Mouse (Mus musculus) hindbrain, embryonic 16.5 days (tissue): ENCODE results near the gene Col15a1. TPM values are rescaled to one million over a fixed set of nuclear protein-coding genes. Genes with fewer than 3 reads are reported as not detected.

Experiments
- ATAC-seq: fragments of 200-750 bp; cut with Nextera tagmentation; 2 replicates; pipeline ENCODE4 v1.8.0; 2017; ENCODE audit warnings: moderate TSS enrichment, moderate library complexity
- H3K27ac ChIP-seq: fragments of 300-500 bp; sonication (generic); 2 replicates; pipeline ENCODE4 v1.5.1; 2014; ENCODE audit warnings: low read depth, mild to moderate bottlenecking, control low read depth, low read length, moderate library complexity
- H3K27me3 ChIP-seq: fragments of 300-500 bp; sonication (generic); replicated peaks from 2 replicates; pipeline ENCODE4 v1.6.1; 2014; ENCODE audit warnings: low read length; ENCODE audit not compliant: control insufficient read depth, insufficient read depth
- H3K36me3 ChIP-seq: fragments of 300-500 bp; sonication (generic); 2 replicates; pipeline ENCODE4 v1.6.1; 2014; ENCODE audit warnings: mild to moderate bottlenecking, low read length, moderate library complexity, mixed read lengths; ENCODE audit not compliant: control insufficient read depth, insufficient read depth
- H3K4me1 ChIP-seq: fragments of 300-500 bp; sonication (generic); 2 replicates; pipeline ENCODE4 v1.6.1; 2014; ENCODE audit warnings: low read depth, low read length; ENCODE audit not compliant: control insufficient read depth, insufficient read depth
- H3K4me2 ChIP-seq: fragments of 300-500 bp; sonication (generic); 2 replicates; pipeline ENCODE4 v1.6.1; 2014; ENCODE audit warnings: mild to moderate bottlenecking, low read length, control low read depth, moderate library complexity
- H3K4me3 ChIP-seq: fragments of 300-500 bp; sonication (generic); 2 replicates; pipeline ENCODE4 v1.5.1; 2014; ENCODE audit warnings: mild to moderate bottlenecking, low read length, control low read depth, moderate library complexity
- H3K9ac ChIP-seq: fragments of 300-500 bp; sonication (generic); 2 replicates; pipeline ENCODE4 v1.6.1; 2014; ENCODE audit warnings: low read depth, mild to moderate bottlenecking, control low read depth, low read length, moderate library complexity
- H3K9me3 ChIP-seq: fragments of 300-500 bp; sonication (generic); 2 replicates; pipeline ENCODE4 v1.6.1; 2014; ENCODE audit warnings: mild to moderate bottlenecking, low read length, moderate library complexity; ENCODE audit not compliant: control insufficient read depth
- WGBS: fragments of 180-500 bp; shearing (Covaris S2); extraction: QIAGEN DNeasy Blood & Tissue Kit; methylation state at CpG from one replicate; pipeline ENCODE4 v1.1.7; 2014; 5-methylcytosine and 5-hydroxymethylcytosine counted together
- polyA plus RNA-seq: library from polyadenylated mRNA; unstranded; fragments of >200 nt; fragmentation: Nextera tagmentation; extraction: Ambion mirVana; gene quantifications from 2 replicates; pipeline ENCODE4 v1.2.1, GENCODE M21; 2015

Col15a1 gene
- polyA plus RNA-seq, 1 experiment from 2014 or later: 3.4 TPM

DNA sequence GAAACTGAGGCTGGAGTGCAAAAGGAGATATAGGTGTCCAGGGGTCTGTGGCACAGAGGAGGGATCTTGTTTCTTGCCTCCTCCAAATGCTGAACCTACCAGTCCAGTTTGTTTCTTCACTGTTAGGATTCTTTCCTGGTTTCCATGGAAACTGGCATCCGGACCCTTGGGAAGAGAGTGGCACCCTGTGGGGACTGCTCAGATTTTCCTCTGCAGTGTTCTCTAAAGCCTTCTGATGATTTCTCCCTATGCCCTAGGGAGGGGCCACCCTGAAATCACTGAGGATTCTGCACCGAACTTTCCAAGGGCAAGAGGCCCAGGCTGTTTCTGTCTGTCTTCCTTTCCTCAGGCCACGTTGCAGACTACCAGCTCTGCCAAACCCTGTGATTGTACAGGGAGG lies 27.4 kb downstream of the Col15a1 start:
- Histone ChIP-seq H3K9me3 (no peaks in the 10 kb centered on the region), H3K27ac (0 out of 2 replicates have a peak overlapping the region, but pooled peaks have one; percentile 45), H3K4me2 (no peak overlapping the region), H3K4me3 (no peak overlapping the region), H3K27me3 (no peaks in the 10 kb centered on the region), H3K9ac (no peak overlapping the region), H3K36me3 (no peaks in the 10 kb centered on the region), H3K4me1 (peaks cover 14% of the 10 kb centered on the region)
- peak; percentile 67 for ATAC-seq
- 15% methylated on average over 3 of the region's 3 CpGs for WGBS

DNA sequence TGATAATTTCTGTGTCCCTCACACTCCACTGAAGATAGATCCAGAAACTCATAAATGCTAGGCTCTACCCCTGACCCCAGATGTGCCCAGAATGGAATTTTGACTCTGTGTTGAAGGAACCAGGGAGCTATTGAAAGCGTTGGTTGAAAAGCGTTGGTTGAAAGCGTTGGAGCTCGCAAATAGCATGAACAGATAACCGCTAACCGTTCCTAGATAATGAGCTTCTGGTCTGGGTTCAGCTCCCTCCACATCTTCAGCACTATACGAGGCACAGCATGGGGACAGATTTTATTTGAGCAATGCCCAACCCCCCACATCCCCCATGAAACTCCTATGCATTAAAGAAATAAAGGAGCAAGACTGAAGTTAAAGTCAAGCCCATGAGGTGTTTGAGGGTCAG lies 28.1 kb downstream of the Col15a1 start:
- ATAC-seq: no peak
- H3K4me3 ChIP-seq: no peak overlapping the region
- 86% methylated on average over 7 of the region's 7 CpGs for WGBS
- H3K27me3 ChIP-seq: no peaks in the 10 kb centered on the region
- peaks cover 14% of the 10 kb centered on the region for H3K4me1 ChIP-seq
- H3K9ac ChIP-seq: no peak overlapping the region
- H3K9me3 ChIP-seq: no peaks in the 10 kb centered on the region
- no peak overlapping the region for H3K4me2 ChIP-seq
- H3K36me3 ChIP-seq: no peaks in the 10 kb centered on the region
- no peak overlapping the region for H3K27ac ChIP-seq

GRCm38 (mm10) chr4:47237220-47237619 lies 29.3 kb downstream of the Col15a1 start:
- 0 out of 2 replicates have a peak, but pooled peaks have one; percentile 22 for ATAC-seq
- no peak overlapping the region for H3K4me2 ChIP-seq
- H3K27ac ChIP-seq: no peak overlapping the region
- peaks cover 14% of the 10 kb centered on the region for H3K4me1 ChIP-seq
- 34% methylated on average over 15 of the region's 15 CpGs for WGBS
- H3K27me3 ChIP-seq: no peaks in the 10 kb centered on the region
- H3K36me3 ChIP-seq: no peaks in the 10 kb centered on the region
- no peaks in the 10 kb centered on the region for H3K9me3 ChIP-seq
- no peak overlapping the region for H3K9ac ChIP-seq
- no peak overlapping the region for H3K4me3 ChIP-seq

DNA sequence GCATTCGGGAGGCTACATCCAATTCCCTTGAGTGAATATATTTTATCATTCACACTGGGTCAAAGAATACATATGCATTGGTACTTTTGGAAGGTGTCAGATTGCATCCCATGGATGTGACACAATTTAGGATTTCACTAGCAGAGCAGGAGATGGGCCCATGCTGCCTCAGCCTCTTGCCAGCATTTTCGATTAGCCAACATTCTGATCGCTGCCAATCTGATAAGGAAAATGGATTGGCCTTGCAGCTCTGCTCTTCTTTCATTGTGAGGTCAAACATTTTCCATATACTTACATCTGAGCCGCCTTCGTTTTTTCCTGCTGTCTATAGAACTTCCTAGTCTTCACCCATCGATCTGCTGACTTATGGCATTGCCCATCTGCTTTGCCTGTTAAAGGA lies 31.2 kb downstream of the Col15a1 start:
- no peaks in the 10 kb centered on the region for H3K27me3 ChIP-seq
- H3K4me1 ChIP-seq: peaks cover 14% of the 10 kb centered on the region
- H3K9me3 ChIP-seq: no peaks in the 10 kb centered on the region
- 88% methylated on average over 6 of the region's 6 CpGs for WGBS
- H3K36me3 ChIP-seq: no peaks in the 10 kb centered on the region
- ATAC-seq: no peak
- no peak overlapping the region for H3K27ac ChIP-seq
- no peak overlapping the region for H3K4me2 ChIP-seq
- no peak overlapping the region for H3K9ac ChIP-seq
- no peak overlapping the region for H3K4me3 ChIP-seq

- Histone ChIP-seq H3K9ac (no peak overlapping the region), H3K4me1 (peaks cover 2% of the 10 kb centered on the region; the same call in 1 of the 2 replicates), H3K36me3 (no peaks in the 10 kb centered on the region), H3K9me3 (no peaks in the 10 kb centered on the region), H3K4me3 (no peak overlapping the region), H3K27me3 (no peaks in the 10 kb centered on the region), H3K4me2 (no peak overlapping the region), H3K27ac (no peak overlapping the region)
- ATAC-seq: no peak
- 85% methylated on average over 5 of the region's 5 CpGs for WGBS
Observed at GRCm38 (mm10) chr4:47240901-47241300, 32.9 kb downstream of the Col15a1 start.

GRCm38 (mm10) chr4:47242127-47242526 lies 34.2 kb downstream of the Col15a1 start:
- H3K9me3 ChIP-seq: no peaks in the 10 kb centered on the region
- H3K27ac ChIP-seq: no peak overlapping the region
- ATAC-seq: no peak
- H3K27me3 ChIP-seq: no peaks in the 10 kb centered on the region
- H3K9ac ChIP-seq: no peak overlapping the region
- H3K4me3 ChIP-seq: no peak overlapping the region
- WGBS: 78% methylated on average over 4 of the region's 4 CpGs
- no peak overlapping the region for H3K4me2 ChIP-seq
- no peaks in the 10 kb centered on the region for H3K36me3 ChIP-seq
- peaks cover 2% of the 10 kb centered on the region; the same call in 1 of the 2 replicates for H3K4me1 ChIP-seq

DNA sequence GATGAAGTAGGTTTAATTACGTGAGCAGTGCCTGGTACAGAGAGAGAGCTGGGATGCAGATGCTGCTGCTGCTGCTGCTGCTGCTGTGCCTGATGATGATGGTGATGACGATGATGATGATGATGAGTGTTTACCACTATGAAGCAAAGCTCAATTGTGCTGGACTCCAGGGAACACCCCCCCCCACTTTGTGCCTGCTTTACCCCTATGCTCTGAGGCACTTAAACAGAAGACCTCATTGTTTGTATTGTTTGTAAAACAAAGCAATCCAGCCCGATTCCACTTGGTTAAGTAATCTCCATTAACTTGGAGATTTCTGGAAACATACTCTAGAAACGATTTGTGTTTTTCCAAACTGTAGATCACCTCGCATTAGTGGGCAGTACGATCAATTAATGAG lies 36.7 kb downstream of the Col15a1 start:
- 55% methylated on average over 6 of the region's 6 CpGs for WGBS
- no peak for ATAC-seq
- H3K36me3 ChIP-seq: no peaks in the 10 kb centered on the region
- no peaks in the 10 kb centered on the region; the same call in 1 of the 2 replicates for H3K4me1 ChIP-seq
- H3K27ac ChIP-seq: no peak overlapping the region
- H3K9me3 ChIP-seq: no peaks in the 10 kb centered on the region
- no peak overlapping the region for H3K9ac ChIP-seq
- no peaks in the 10 kb centered on the region for H3K27me3 ChIP-seq
- H3K4me3 ChIP-seq: no peak overlapping the region
- H3K4me2 ChIP-seq: no peak overlapping the region

DNA sequence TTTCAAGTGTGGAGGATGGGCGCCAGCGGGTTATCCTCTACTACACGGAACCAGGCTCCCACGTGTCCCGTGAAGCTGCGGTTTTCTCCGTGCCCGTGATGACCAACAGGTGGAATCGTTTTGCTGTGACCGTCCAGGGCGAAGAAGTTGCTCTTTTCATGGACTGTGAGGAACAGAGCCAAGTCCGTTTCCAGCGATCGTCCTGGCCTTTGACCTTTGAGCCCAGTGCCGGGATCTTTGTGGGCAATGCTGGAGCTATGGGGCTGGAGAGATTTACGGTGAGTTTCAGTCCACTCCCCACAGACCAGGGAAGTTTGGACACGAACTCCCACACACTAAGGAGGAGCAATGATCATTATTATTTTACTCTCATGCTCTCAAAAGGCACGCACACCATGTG lies 37.7 kb downstream of the Col15a1 start:
- Histone ChIP-seq H3K4me2 (no peak overlapping the region), H3K27me3 (no peaks in the 10 kb centered on the region), H3K4me1 (no peaks in the 10 kb centered on the region; the same call in 1 of the 2 replicates), H3K36me3 (no peaks in the 10 kb centered on the region), H3K27ac (no peak overlapping the region), H3K9ac (no peak overlapping the region), H3K4me3 (no peak overlapping the region), H3K9me3 (no peaks in the 10 kb centered on the region)
- no peak for ATAC-seq
- 92% methylated on average over 18 of the region's 18 CpGs for WGBS

GRCm38 (mm10) chr4:47246811-47247210 lies 38.9 kb downstream of the Col15a1 start:
- Histone ChIP-seq H3K36me3 (no peaks in the 10 kb centered on the region), H3K4me1 (no peaks in the 10 kb centered on the region; the same call in 1 of the 2 replicates), H3K27ac (no peak overlapping the region), H3K27me3 (no peaks in the 10 kb centered on the region), H3K4me2 (no peak overlapping the region), H3K9me3 (no peaks in the 10 kb centered on the region), H3K4me3 (no peak overlapping the region), H3K9ac (no peak overlapping the region)
- ATAC-seq: no peak
- WGBS: 65% methylated on average over 8 of the region's 8 CpGs

DNA sequence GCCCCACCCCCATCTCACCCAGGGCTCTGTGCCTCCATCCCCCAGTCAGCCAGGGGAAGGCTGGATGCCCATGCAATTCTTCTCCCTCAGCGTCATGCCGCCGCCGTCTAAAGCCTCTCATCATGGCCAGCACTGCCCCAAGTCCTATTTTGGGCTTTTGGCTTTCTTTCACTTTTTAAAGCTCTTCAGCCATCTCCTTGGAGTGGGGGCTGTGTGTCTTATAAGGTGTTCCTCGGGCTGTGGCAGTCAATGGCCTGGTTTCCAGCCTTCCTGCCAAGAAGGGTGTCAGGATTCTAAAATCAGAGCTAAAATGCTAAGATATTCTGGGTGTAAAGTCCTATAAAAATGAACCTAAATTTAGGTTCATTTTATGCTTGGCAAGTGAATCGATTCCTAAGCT lies 39.6 kb downstream of the Col15a1 start:
- WGBS: 71% methylated on average over 6 of the region's 6 CpGs
- Histone ChIP-seq H3K9me3 (peaks cover 2% of the 10 kb centered on the region; the same call in 1 of the 2 replicates), H3K9ac (no peak overlapping the region), H3K36me3 (no peaks in the 10 kb centered on the region), H3K27me3 (no peaks in the 10 kb centered on the region), H3K4me2 (no peak overlapping the region), H3K27ac (no peak overlapping the region), H3K4me1 (no peaks in the 10 kb centered on the region; the same call in 1 of the 2 replicates), H3K4me3 (no peak overlapping the region)
- ATAC-seq: no peak
